Mouse (Mus musculus) limb, embryonic 14.5 days (tissue): ENCODE measurements around the gene Elovl6. TPM values are rescaled to one million over a fixed set of nuclear protein-coding genes. Genes with fewer than 3 reads are reported as not detected.

Experiments used
- ATAC-seq: fragments of 200-750 bp; cut with Nextera tagmentation; 2 replicates; pipeline ENCODE4 v1.8.0; 2017; ENCODE audit warnings: low read depth, moderate number of reproducible peaks, moderate TSS enrichment; ENCODE audit not compliant: low FRiP score
- DNase-seq: peaks from one replicate; pipeline ENCODE4 v3.0.0-alpha.2; 2015; ENCODE audit warnings: low spot score
- H3K27ac ChIP-seq: fragments of 300-500 bp; sonication (generic); replicated peaks from 2 replicates; pipeline ENCODE4 v1.5.1; 2014; ENCODE audit warnings: low read depth, mild to moderate bottlenecking, low read length, moderate library complexity, mixed read lengths
- H3K27me3 ChIP-seq: fragments of 300-500 bp; sonication (generic); 2 replicates; pipeline ENCODE4 v1.6.1; 2014; ENCODE audit warnings: low read length, mixed read lengths; ENCODE audit not compliant: control insufficient read depth, insufficient read depth
- H3K36me3 ChIP-seq: fragments of 300-500 bp; sonication (generic); 2 replicates; pipeline ENCODE4 v1.6.1; 2014; ENCODE audit warnings: mild to moderate bottlenecking, low read length, moderate library complexity, mixed read lengths; ENCODE audit not compliant: control insufficient read depth, insufficient read depth
- H3K4me1 ChIP-seq: fragments of 300-500 bp; sonication (generic); 2 replicates; pipeline ENCODE4 v1.6.1; 2014; ENCODE audit warnings: antibody characterized with exemption, low read length, mixed read lengths; ENCODE audit not compliant: control insufficient read depth, insufficient read depth
- H3K4me2 ChIP-seq: fragments of 300-500 bp; sonication (generic); replicated peaks from 2 replicates; pipeline ENCODE4 v1.6.1; 2014; ENCODE audit warnings: low read depth, mild to moderate bottlenecking, low read length, moderate library complexity; ENCODE audit not compliant: severe bottlenecking
- H3K4me3 ChIP-seq: fragments of 300-500 bp; sonication (generic); replicated peaks from 2 replicates; pipeline ENCODE4 v1.5.1; 2014; ENCODE audit warnings: low read length
- H3K9ac ChIP-seq: fragments of 300-500 bp; sonication (generic); 2 replicates; pipeline ENCODE4 v1.6.1; 2014; ENCODE audit warnings: mild to moderate bottlenecking, low read depth, low read length, moderate library complexity; ENCODE audit not compliant: severe bottlenecking
- H3K9me3 ChIP-seq: fragments of 300-500 bp; sonication (generic); 2 replicates; pipeline ENCODE4 v1.6.1; 2016; ENCODE audit warnings: low read length; ENCODE audit not compliant: control insufficient read depth
- POLR2A ChIP-seq: fragments of 200-500 bp; IDR thresholded peaks from 2 replicates; pipeline ENCODE4 v1.8.0; 2012; ENCODE audit warnings: inconsistent platforms, mild to moderate bottlenecking, moderate library complexity, borderline replicate concordance; ENCODE audit not compliant: insufficient read depth, insufficient read length; ENCODE audit errors: extremely low read depth
- WGBS: fragments of 180-500 bp; shearing (Covaris S2); extraction: QIAGEN DNeasy Blood & Tissue Kit; methylation state at CpG from one replicate; pipeline ENCODE4 v1.1.7; 2014; 5-methylcytosine and 5-hydroxymethylcytosine counted together
- polyA plus RNA-seq, 2 experiments: library from polyadenylated mRNA; depleted of rRNA in 1 of 2; stranded (reverse) in 1 of 2; unstranded in 1 of 2; fragments of >200 nt; fragmentation: Nextera tagmentation in 1 of 2; extraction: Ambion mirVana in 1 of 2; gene quantifications; 2 replicates each; pipeline versions ENCODE4 v1.2.1 to v1.2.3; 2012 to 2014

The Elovl6 gene
- polyA plus RNA-seq, 2 experiments, result 23.2 to 27.0 TPM

DNA sequence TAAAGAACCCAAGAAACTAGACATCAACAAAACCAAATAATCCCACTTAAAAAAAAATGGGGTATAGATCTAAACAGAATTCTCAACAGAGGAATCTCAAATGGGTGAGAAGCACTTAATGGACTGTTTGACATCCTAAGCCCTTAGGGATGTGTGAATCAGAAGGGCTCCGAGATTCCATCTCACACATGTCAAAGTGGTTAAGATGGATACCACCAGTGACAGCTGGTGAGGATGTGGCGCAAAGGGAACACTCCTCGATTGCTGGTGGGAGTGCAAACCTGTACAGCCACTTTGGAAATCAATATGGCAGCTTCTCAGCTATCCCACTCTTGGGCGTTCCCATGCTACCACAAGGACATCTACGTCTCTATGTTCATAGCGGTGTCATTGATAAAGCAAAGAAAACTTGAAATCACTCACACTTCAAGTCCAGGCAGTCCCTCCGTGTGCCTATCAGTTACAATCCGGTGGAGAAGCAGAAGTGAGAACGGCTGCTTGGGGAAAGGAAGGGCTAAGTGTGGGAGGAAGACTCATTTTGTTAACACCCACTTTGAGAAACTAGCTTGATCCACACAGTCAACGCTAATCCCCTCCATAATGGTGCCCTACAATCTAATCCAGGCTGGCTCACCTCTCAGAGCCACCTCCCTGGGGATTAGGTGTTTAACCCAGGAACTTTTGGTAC, 8.6 kb upstream of the Elovl6 start:
- Histone ChIP-seq H3K4me3 (no peak overlapping the region), H3K36me3 (no peaks in the 10 kb centered on the region), H3K27me3 (no peaks in the 10 kb centered on the region), H3K4me2 (no peak overlapping the region), H3K4me1 (no peaks in the 10 kb centered on the region), H3K9me3 (no peaks in the 10 kb centered on the region), H3K9ac (no peak overlapping the region), H3K27ac (no peak overlapping the region)
- ATAC-seq, result no peak
- 90% methylated on average over 10 of the region's 10 CpGs for WGBS
- no peak for DNase-seq
- no peak for TF ChIP-seq POLR2A

GRCm38 (mm10) chr3:129527046-129527445, 5.1 kb upstream of the Elovl6 start:
- Histone ChIP-seq H3K4me3 (no peak overlapping the region), H3K9me3 (no peaks in the 10 kb centered on the region), H3K27ac (no peak overlapping the region), H3K27me3 (no peaks in the 10 kb centered on the region), H3K9ac (no peak overlapping the region), H3K36me3 (no peaks in the 10 kb centered on the region), H3K4me2 (no peak overlapping the region), H3K4me1 (peaks cover 4% of the 10 kb centered on the region; the same call in 1 of the 2 replicates)
- no peak for TF ChIP-seq POLR2A
- no peak for DNase-seq
- 82% methylated on average over 3 of the region's 3 CpGs for WGBS
- ATAC-seq, result no peak

- WGBS, result 67% methylated on average over 3 of the region's 3 CpGs
- TF ChIP-seq POLR2A, result no peak
- Histone ChIP-seq H3K36me3 (no peaks in the 10 kb centered on the region), H3K9ac (no peak overlapping the region), H3K27me3 (no peaks in the 10 kb centered on the region), H3K9me3 (no peaks in the 10 kb centered on the region), H3K27ac (no peak overlapping the region), H3K4me1 (peaks cover 5% of the 10 kb centered on the region; the same call in 1 of the 2 replicates), H3K4me3 (no peak overlapping the region), H3K4me2 (no peak overlapping the region)
- DNase-seq, result no peak
- no peak for ATAC-seq
Observed at GRCm38 (mm10) chr3:129529311-129529710, 2.8 kb upstream of the Elovl6 start.

DNA sequence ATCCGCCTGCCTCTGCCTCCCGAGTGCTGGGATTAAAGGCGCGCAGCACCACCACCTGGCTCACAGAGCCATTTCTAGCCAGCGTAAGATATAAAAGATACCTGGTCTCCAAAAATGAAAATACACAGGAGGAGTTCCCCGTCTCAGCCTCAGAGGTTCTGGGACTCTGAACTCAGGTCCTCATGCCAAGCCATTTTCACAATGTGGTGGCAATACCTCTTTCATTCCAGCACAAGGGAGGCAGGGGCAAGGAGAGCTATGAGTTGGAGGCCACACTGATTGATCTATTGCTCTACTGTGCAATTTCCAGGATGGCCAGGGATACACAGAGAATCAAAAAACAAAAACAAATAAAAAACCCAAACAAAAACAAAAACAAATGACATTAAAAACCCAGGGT, 1.7 kb upstream of the Elovl6 start:
- no peak overlapping the region for H3K27ac ChIP-seq
- WGBS, result 97% methylated on average over 6 of the region's 6 CpGs
- no peak overlapping the region for H3K4me3 ChIP-seq
- no peak for DNase-seq
- no peak for TF ChIP-seq POLR2A
- peaks cover 14% of the 10 kb centered on the region for H3K4me1 ChIP-seq
- no peaks in the 10 kb centered on the region for H3K36me3 ChIP-seq
- ATAC-seq, result no peak
- no peak overlapping the region for H3K9ac ChIP-seq
- no peaks in the 10 kb centered on the region for H3K9me3 ChIP-seq
- no peak overlapping the region for H3K4me2 ChIP-seq
- H3K27me3 ChIP-seq, result no peaks in the 10 kb centered on the region

DNA sequence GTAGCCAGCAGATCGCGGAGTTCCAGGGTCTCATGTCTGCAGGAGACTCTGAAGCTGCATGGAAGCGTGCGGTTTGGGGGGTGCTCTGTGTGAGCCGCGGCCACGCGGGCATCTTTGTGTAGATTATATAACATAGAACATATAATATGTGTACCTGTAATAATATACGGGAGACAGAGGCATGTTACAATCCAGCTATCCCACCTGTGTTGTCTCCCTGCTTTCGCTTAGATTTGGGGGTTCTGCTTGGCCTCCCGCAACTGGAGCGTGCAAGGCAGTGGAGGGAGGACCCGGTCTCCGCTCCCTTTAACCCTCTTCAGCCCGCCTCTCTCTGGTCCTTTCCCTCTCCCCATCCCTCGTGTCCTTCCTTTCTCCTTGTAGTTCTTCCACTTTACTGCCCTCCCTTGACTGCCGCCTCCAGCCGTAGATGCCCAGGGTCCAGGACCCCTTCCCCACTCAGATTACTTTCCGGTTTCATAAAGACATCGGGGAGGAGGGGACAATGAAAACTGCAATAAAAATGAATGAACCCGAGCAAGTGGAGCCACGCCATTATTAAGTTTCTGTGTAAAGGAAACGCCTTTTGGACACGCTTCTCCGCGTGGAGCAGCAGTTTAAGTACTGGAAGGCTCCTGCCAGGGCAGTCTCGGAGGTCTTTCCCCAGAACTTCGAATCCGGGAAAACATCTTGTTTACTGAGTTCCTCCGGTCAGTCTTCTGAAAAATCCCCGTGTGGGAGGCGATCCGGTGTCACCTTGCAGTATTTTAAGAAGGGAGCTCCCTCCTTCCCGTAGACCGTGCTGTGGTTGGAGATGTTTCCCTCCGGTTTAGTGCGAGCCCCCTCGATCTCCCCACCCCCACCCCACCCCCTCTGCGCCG, 949 bp downstream of the Elovl6 start:
- DNase-seq (peak; percentile 54), ATAC-seq (no peak)
- TF ChIP-seq POLR2A, result no peak

More for the DNA sequence above, 949 bp downstream of the Elovl6 start:
- Histone ChIP-seq H3K9ac (peak overlapping the region; percentile 97), H3K4me1 (peaks cover 25% of the 10 kb centered on the region), H3K27me3 (no peaks in the 10 kb centered on the region), H3K4me2 (peak overlapping the region; percentile 73), H3K36me3 (no peaks in the 10 kb centered on the region), H3K9me3 (no peaks in the 10 kb centered on the region), H3K4me3 (peak overlapping the region; percentile 84), H3K27ac (peak overlapping the region; percentile 97)
- under 1% methylated on average over 40 of the region's 40 CpGs for WGBS
